Mouse (Mus musculus): ENCODE measurements around the gene Kif5a.

DNA sequence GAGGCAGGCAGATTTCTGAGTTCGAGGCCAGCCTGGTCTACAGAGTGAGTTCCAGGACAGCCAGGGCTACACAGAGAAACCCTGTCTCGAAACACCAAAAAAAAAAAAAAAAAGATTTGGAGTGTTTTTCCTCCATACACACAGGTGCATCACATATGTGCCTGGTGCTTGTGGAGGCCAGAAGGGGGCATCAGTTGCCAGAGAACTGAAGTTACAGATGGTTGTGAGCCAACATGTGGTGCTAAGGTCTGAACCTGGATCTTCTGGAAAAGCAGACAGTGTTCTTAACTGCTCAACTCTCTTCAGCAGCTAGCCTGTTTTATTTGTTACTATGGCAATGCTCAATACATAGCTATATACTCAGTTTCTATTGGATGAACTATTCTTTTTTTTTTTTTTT lies 16.6 kb upstream of the Kif5a start:
- TF ChIP-seq CTCF (conservative IDR thresholded peaks at IDR 0.05; ENCODE audit: low read length): no peak
- TF ChIP-seq NANOG (IDR thresholded peaks at IDR 0.05; ENCODE audit: borderline replicate concordance, low read length): no peak
- TF ChIP-seq POU5F1 (IDR thresholded peaks at IDR 0.05; ENCODE audit: borderline replicate concordance, low read length): no peak
